Mouse (Mus musculus): ENCODE results near the gene Ranbp1. TPM values are rescaled to one million over a fixed set of nuclear protein-coding genes. Genes with fewer than 3 reads are reported as not detected.

The Ranbp1 gene
- polyA plus RNA-seq (2012; ENCODE audit: low replicate concordance): 278 and 395 TPM in 2 replicates

DNA sequence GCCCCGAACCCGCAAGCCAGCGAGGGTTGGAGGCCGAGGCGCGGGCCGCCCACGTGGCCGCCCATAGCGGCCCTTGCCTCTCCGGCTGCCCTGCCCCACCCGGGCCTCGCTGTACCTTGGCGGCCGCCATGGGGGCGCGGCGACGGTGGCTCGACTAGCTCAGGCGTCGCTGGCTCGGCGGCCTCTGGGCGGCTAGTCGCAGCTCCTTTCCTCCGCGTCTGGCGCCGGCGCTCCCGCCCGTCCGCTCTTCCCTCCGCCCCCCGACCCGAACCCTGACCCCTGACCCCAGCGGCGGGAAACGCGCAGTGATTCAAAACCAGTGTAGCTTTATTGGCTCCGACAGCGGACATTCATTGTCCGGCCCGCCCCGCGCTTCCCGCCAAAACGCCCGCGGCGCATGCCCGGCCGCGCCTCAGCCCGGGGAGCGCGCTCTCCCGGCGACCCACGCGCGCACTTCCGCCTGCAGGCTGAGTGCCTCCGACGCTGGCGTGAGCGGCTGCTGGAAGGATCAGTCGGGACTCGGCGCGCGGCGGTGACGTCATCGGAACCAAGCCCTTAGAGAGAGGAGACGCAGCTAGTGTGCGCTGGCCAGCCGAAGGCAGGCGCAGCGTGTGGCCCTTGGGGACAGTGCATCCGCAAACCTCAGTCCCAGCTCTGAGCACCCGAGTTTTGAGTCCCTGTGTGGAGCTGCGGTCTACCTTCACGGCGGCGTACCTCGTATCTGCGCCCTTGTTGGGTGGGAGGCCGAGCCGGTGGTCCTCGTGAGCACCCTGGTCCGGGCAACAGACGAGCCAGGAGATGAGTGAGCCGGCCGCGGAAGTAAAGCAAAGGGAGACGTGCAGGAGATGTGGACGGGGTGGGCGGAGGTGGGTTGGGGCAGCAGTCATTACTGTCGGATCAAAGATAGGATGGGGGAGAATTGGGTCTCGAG lies at the start of gene Ranbp1, which contains the start of gene Trmt2a:
Ranbp1 (minus strand) TSS at position 300 of the 931 bp plus-strand sequence.
Trmt2a (plus strand) TSS at position 247 of the 931 bp plus-strand sequence.

DNA sequence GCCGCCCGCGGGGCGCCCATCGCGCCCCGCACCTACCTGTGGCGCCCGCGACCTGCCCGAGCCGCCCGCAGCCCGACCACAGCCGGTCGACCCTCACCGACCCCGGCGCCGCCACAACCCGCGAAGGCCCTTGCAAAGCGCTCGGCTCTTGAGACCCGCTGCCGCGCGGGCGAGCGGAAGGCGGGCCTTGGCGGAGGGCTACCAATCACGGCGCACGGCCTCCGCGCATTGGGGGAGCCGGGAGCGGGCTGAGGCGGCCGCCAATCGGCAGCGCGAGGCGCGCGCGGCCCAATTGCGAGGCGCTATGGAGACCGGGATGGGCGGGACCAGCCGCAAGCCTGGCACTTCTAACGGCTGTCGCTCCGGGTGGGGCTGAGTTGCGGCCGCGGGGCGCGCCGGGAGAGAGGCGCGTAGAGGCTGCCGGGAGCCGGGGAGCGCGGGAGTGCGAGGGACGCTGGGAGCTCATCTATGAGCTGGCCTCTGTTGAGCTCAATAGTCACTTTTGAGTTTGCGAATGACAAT lies 40.6 kb upstream of the Ranbp1 start, which contains the start of gene Dgcr8:
Dgcr8 (minus strand) TSS at position 180 of the 522 bp plus-strand sequence.

DNA sequence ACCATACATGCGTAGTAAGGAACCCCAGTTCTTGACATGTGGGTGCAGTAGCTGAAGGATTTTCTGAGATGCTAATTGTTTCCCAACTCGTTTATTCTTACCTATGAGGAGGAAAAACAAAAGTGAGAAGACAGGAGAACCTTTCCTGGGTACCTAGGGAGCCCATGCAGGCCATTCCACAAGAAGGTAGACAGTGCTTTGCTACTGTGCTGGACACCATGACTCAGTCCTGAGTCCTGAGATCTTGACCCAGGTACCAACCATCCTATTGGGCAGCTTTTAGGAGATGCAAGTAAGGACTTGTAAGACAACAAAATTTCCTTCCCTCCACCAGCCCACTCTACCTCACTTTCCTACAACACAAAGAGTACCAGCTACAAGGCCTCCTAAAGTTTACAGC lies 9.7 kb upstream of the Ranbp1 start, which contains the start of gene Gm49776:
Gm49776 (minus strand) TSS at position 101 of the 400 bp plus-strand sequence.

DNA sequence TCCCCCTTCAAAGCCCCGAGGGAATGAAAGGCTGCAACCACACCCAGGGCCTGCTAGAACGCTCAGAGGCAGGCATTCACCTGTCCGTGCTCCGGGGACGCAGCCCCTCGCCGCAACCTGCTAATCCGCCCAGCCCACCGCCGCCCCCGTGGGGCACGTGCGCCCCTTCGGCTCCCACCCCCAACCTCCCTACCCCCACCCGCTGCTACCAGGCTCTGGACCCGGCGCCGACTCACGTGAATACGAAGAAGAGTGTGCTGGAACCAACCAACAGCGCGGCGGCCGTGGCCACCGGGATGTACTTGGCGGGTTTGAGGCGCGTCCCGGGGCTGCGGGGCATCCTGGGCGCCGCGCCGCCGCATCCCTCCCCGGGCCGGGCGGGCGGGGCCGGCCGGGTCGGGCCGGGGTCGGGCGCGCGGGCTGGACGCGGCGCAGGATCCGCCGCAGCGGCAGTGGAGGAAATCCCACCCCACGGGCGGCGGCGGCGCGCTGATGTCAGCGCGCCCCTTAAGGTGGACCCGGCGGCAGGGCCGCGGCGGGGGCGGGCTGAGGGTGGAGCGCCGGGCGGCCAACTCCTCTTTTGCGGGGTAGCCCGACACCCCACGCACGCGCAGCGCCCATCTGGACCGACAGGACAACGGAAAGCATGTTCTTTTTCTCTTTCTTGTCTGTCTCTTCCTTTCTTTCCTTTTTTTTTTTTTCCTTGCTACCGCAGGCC lies 13.7 kb downstream of the Ranbp1 start, which contains the start of gene Zdhhc8:
Zdhhc8 (minus strand) TSS at position 466 of the 718 bp plus-strand sequence.

DNA sequence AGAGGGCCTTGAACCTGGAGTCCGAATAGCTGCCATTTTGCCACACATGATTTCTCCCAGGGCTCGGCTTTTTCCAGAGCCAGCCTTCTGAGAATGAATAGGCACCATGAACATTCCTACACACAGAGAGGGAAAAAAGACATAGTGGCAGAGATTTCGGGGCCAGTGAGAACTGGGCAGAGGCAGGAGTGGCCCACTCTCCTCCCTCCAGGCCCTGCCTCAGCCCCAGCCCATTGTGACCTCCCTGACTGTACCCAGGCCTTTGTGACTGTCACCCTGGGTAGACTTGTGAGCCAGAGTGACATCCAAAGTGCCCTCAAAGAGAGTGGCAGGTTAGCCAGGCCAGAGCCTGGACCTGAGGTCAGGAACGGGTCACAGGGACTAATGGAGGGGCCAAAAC lies 31.0 kb downstream of the Ranbp1 start, which contains the start of gene Ccdc188:
Ccdc188 (plus strand) TSS at position 301 of the 400 bp plus-strand sequence.

Other genes with a start within 250 kb of the Ranbp1 start
- gene Dgcr6, start 195.9 kb downstream of the Ranbp1 start, polyA plus RNA-seq (2012; ENCODE audit: low replicate concordance): 8.0 and 23.0 TPM in 2 replicates
- gene Prodh, start 158.5 kb downstream of the Ranbp1 start, polyA plus RNA-seq (2012; ENCODE audit: low replicate concordance): 2.4 and 2.5 TPM in 2 replicates
- gene Rtn4r, start 121.1 kb downstream of the Ranbp1 start, polyA plus RNA-seq (2012; ENCODE audit: low replicate concordance): 0.46 and 0.91 TPM in 2 replicates
- gene Ccdc188, start 30.9 kb downstream of the Ranbp1 start, polyA plus RNA-seq (2012; ENCODE audit: low replicate concordance): not detected in 2 replicates
- gene Zdhhc8, start 13.6 kb downstream of the Ranbp1 start, polyA plus RNA-seq (2012; ENCODE audit: low replicate concordance): 120 and 251 TPM in 2 replicates
- gene Trmt2a, start 53 bp downstream of the Ranbp1 start, polyA plus RNA-seq (2012; ENCODE audit: low replicate concordance): 46.5 and 50.7 TPM in 2 replicates
- gene Gm49776, start 9.6 kb upstream of the Ranbp1 start, polyA plus RNA-seq (2012; ENCODE audit: low replicate concordance): 0.40 TPM in 1 of 2 replicates, not detected in the other
- 2.6 and 15.8 TPM in 2 replicates for gene Dgcr8, start 40.5 kb upstream of the Ranbp1 start, polyA plus RNA-seq (2012; ENCODE audit: low replicate concordance)
- 18.3 and 22.8 TPM in 2 replicates for gene Tango2, start 99.4 kb upstream of the Ranbp1 start, polyA plus RNA-seq (2012; ENCODE audit: low replicate concordance)
- gene Arvcf, start 99.5 kb upstream of the Ranbp1 start, polyA plus RNA-seq (2012; ENCODE audit: low replicate concordance): 5.0 and 7.9 TPM in 2 replicates
- gene Txnrd2, start 177.7 kb upstream of the Ranbp1 start, polyA plus RNA-seq (2012; ENCODE audit: low replicate concordance): 8.5 and 12.5 TPM in 2 replicates
- gene Comt, start 178.1 kb upstream of the Ranbp1 start, polyA plus RNA-seq (2012; ENCODE audit: low replicate concordance): 16.4 and 49.9 TPM in 2 replicates
- 6.1 and 8.9 TPM in 2 replicates for gene Gnb1l, start 250.0 kb upstream of the Ranbp1 start, polyA plus RNA-seq (2012; ENCODE audit: low replicate concordance)